Mouse (Mus musculus) gastrocnemius, postnatal 36 days (tissue): ENCODE results near the gene Zfp651. TPM values are rescaled to one million over a fixed set of nuclear protein-coding genes. Genes with fewer than 3 reads are reported as not detected.

Experiments used
- DNase-seq, 2 experiments: peaks; one replicate each; pipeline ENCODE4 v3.0.0; 2022
- intact Hi-C: fragments of 180-260 bp; cut with DNase I; formaldehyde crosslinking; loops from one replicate; pipeline ENCODE4 v1.15.1; 2025
- total RNA-seq, 2 experiments: library from RNA; stranded (reverse); gene quantifications; 2 replicates each; pipeline ENCODE4 v1.2.3; 2021

Gene Zfp651
- total RNA-seq, 2 experiments from 2014 or later, result 98.5 to 111 TPM

- intact Hi-C loops, result no loop called here
- DNase-seq, result no peak
These were observed 43.6 kb downstream of the Zfp651 start for GRCm38 (mm10) chr9:121802747-121803146.

- intact Hi-C loops, result no loop called here
- no peak for DNase-seq
These were observed 48.4 kb downstream of the Zfp651 start for GRCm38 (mm10) chr9:121807546-121807945.

DNA sequence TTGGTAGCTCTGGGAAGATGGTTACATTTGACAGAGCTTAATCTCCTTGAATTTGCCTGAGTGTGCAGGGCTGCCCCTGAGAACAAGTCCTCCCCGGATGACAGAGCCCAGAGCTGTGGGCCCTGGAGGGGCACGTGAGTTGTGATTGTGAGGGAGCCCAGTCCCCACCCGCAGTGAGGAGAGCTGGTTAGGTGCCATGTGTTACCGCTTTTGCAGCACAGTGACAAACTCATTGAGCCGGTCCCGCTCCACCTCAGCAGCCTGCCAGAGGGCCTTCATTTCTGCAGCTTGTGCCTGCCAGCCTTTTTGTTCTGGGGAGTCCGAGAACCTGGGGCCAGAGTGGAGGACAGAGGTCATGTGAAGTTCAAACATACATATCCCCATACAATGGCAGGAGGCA is 48.8 kb downstream of the Zfp651 start:
- intact Hi-C loops, result no loop called here
- no peak for DNase-seq

GRCm38 (mm10) chr9:121808511-121808910 is 49.4 kb downstream of the Zfp651 start:
- DNase-seq, result no peak
- intact Hi-C loops, result no loop called here

DNA sequence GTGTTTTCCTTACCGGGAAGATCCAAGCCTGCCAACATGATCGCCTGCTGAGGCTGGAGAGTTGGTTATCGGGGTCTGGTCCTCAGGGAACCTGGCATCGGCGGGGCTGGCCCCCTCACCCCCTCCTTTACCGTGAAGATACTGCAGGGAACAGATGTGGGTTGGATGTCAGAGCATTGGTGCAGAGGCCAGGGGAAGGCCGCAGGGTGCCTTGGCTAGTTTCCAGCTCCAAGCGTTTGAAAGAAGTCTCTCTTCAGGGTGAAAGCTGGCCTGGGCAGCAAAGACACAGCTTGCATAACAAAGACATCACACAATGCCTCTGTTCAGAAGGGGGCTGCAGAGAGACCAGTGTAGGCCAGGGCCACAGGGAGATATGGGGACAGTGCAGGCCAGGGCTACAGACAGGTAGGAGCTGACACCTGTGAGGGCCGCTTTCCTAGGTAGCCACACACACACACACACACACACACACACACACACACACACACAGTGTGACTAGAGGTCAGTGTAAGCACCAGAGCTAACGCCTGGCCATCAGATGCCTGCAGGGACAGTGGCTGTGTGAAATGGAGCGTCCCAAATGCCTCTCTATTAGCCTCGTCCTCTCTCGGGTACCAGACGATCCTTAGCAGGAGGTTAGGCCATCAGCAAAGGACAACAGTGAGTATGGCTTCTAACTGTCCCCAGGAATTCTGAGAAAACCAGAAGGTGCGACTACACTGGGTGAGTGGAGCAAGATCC is 51.1 kb downstream of the Zfp651 start:
- intact Hi-C loops, result no loop called here
- DNase-seq, result no peak

DNA sequence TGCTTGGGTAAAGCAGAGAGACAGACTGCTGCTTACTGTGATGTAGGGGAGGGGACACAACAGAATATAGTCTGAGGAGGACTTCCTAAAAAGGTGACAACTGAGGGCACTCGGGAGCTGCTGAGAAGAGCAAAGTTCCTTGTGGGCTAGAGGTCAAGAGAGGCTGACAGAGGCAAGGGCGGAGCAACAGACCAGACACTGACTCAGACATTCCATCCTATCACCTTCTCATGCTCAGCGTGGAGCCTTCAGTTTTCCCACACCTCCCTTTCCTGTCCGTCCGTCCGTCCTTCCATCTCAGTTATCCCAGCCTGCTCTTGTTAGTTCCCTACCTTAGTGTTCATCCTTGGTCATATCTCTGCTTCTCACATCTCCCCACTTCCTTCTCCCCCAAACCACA is 56.1 kb downstream of the Zfp651 start:
- no peak for DNase-seq
- intact Hi-C loops, result no loop called here

- intact Hi-C loops, result no loop called here
- DNase-seq, result peak; percentile 47 to 50
These were observed 60.1 kb downstream of the Zfp651 start for GRCm38 (mm10) chr9:121819073-121819770.

DNA sequence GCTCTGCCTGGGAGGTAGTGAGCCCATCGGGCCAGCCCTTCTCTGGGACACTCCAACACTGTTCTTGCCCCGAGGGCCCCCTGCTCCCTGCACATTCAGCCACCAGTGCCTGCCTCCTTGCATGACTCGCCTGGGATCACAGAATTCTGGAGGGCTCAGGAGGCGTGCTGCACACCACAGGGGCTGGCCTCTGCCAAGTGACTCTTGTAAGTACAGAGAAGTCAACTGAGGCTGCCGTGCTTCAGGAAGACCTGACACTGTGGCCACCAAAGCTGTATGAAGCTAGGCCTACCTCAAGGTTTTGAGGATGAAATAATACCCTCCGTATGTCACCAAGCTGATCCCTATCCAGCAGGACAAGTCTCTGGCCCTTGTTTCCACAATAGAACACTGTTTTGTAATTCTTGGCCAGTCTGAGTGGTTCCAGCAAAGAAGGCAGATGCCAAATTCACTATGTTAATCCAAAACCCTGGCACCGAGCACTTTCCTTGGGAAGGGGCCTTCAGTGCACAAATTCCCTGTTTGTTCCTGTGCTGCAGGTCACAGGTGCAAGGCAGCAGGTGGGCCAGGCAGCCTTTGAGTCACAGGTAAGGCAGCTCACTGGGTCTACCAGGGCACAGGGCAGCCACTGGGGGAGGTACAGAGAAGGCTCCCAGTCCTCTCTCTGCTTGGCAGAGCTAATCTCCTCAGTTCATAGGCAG is 60.8 kb downstream of the Zfp651 start:
- intact Hi-C loops, result no loop called here
- DNase-seq, result no peak

DNA sequence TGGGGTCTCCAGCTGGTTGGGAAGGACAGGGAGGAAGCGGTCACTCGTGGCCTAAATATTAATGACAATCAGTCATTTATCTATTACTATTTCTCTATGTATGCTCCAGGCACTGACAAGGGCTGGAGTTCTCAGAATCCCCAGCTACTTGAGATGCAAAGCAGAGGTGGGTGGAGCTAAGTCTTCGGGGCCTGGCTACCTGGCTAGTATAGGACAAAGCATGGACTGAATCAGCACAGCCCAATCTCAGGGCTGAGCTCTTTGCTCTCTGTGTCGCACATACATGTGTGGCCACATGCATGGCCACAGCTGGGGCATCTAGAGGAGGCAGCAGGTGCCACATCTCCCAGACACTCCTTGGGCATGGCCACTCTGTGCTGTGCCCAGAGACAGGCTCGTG is 61.6 kb downstream of the Zfp651 start:
- intact Hi-C loops, result no loop called here

More for the DNA sequence above, 61.6 kb downstream of the Zfp651 start:
- DNase-seq, result no peak

Other genes starting within 250 kb of the Zfp651 start
- not detected for gene Lyzl4, start 117.2 kb upstream of the Zfp651 start, total RNA-seq
- 1 to 10 TPM; 1.8 to 4.5 TPM for gene Vipr1, start 116.6 kb upstream of the Zfp651 start, total RNA-seq
- 1 to 10 TPM; 4.7 to 4.9 TPM for gene Sec22c, start 53.8 kb upstream of the Zfp651 start, total RNA-seq
- 100 to 1,000 TPM in 1 of 2 experiments, 10 to 100 TPM in 1; 95.2 to 104 TPM for gene Ss18l2, start 49.0 kb upstream of the Zfp651 start, total RNA-seq
- gene Nktr, start 40.2 kb upstream of the Zfp651 start, total RNA-seq, result 10 to 100 TPM; 27.4 to 31.6 TPM
- 100 to 1,000 TPM; 113 to 117 TPM for gene Klhl40, start 18.3 kb downstream of the Zfp651 start, total RNA-seq
- gene Hhatl, start 33.2 kb downstream of the Zfp651 start, total RNA-seq, result 100 to 1,000 TPM; 157 to 170 TPM
- under 1 TPM in 1 of 2 experiments, not detected in 1; 0.17 TPM for gene Ccdc13, start 80.1 kb downstream of the Zfp651 start, total RNA-seq
- 10 to 100 TPM; 96.5 to 97.5 TPM for gene Higd1a, start 99.0 kb downstream of the Zfp651 start, total RNA-seq
- under 1 TPM; 0.71 to 0.89 TPM for gene Ackr2, start 139.0 kb downstream of the Zfp651 start, total RNA-seq
- gene Cyp8b1, start 157.0 kb downstream of the Zfp651 start, total RNA-seq, result not detected
- 1 to 10 TPM; 1.3 to 1.4 TPM for gene Fam198a, start 191.7 kb downstream of the Zfp651 start, total RNA-seq
- 10 to 100 TPM; 10.4 to 11.8 TPM for gene Pomgnt2, start 237.8 kb downstream of the Zfp651 start, total RNA-seq